Mouse (Mus musculus) stomach, embryonic 14.5 days (tissue): ENCODE results near the gene Plbd2. TPM values are rescaled to one million over a fixed set of nuclear protein-coding genes. Genes with fewer than 3 reads are reported as not detected.
A peak's percentile ranks its signal among the peaks of the same experiment; 100 is the strongest.

Source experiments
- ATAC-seq: fragments of 200-750 bp; cut with Nextera tagmentation; 2 replicates; pipeline ENCODE4 v1.8.0; 2017; ENCODE audit warnings: low read depth, moderate TSS enrichment; ENCODE audit not compliant: insufficient number of reproducible peaks, insufficient read depth, low FRiP score
- H3K27ac ChIP-seq: fragments of 300-500 bp; sonication (generic); 2 replicates; pipeline ENCODE4 v1.5.1; 2014; ENCODE audit warnings: mild to moderate bottlenecking, low read length, moderate library complexity, mixed read lengths
- H3K27me3 ChIP-seq: fragments of 300-500 bp; sonication (generic); 2 replicates; pipeline ENCODE4 v1.6.1; 2014; ENCODE audit warnings: low read length, control low read depth, mixed read lengths; ENCODE audit not compliant: control insufficient read depth, insufficient read depth
- H3K36me3 ChIP-seq: fragments of 300-500 bp; sonication (generic); 2 replicates; pipeline ENCODE4 v1.6.1; 2014; ENCODE audit warnings: mild to moderate bottlenecking, control low read depth, low read length, moderate library complexity, mixed read lengths; ENCODE audit not compliant: control insufficient read depth, insufficient read depth
- H3K4me1 ChIP-seq: fragments of 300-500 bp; sonication (generic); 2 replicates; pipeline ENCODE4 v1.6.1; 2014; ENCODE audit warnings: low read length, control low read depth, mixed read lengths; ENCODE audit not compliant: control insufficient read depth, insufficient read depth
- H3K4me2 ChIP-seq: fragments of 300-500 bp; sonication (generic); replicated peaks from 2 replicates; pipeline ENCODE4 v1.6.1; 2014; ENCODE audit warnings: low read depth, low read length, control low read depth
- H3K4me3 ChIP-seq: fragments of 300-500 bp; sonication (generic); 2 replicates; pipeline ENCODE4 v1.5.1; 2014; ENCODE audit warnings: low read depth, low read length, control low read depth
- H3K9ac ChIP-seq: fragments of 300-500 bp; sonication (generic); replicated peaks from 2 replicates; pipeline ENCODE4 v1.6.1; 2014; ENCODE audit warnings: low read depth, mild to moderate bottlenecking, control low read depth, low read length, moderate library complexity, mixed read lengths
- H3K9me3 ChIP-seq: fragments of 300-500 bp; sonication (generic); 2 replicates; pipeline ENCODE4 v1.6.1; 2016; ENCODE audit warnings: low read depth, low read length, control low read depth; ENCODE audit not compliant: control insufficient read depth
- WGBS: fragments of 180-500 bp; shearing (Covaris S2); extraction: QIAGEN DNeasy Blood & Tissue Kit; methylation state at CpG from one replicate; pipeline ENCODE4 v1.1.7; 2014; 5-methylcytosine and 5-hydroxymethylcytosine counted together
- polyA plus RNA-seq: library from polyadenylated mRNA; unstranded; fragments of >200 nt; fragmentation: Nextera tagmentation; extraction: Ambion mirVana; gene quantifications from 2 replicates; pipeline ENCODE4 v1.2.1, GENCODE M21; 2014

Gene Plbd2
- 39.6 and 40.2 TPM in 2 replicates for polyA plus RNA-seq

GRCm38 (mm10) chr5:120503144-120503795, at the start of gene Plbd2:
TSS of gene Plbd2 (minus strand) at chr5:120503625.
- no peak within 1 kb of the TSS for H3K27ac ChIP-seq
- H3K27me3 ChIP-seq = no peaks in the 10 kb centered on the region
- WGBS = 1% methylated on average over 52 of the region's 55 CpGs
- H3K9me3 ChIP-seq = no peaks in the 10 kb centered on the region
- no peaks in the 10 kb centered on the region for H3K36me3 ChIP-seq
- peak within 1 kb of the TSS; percentile 85 for H3K9ac ChIP-seq
- H3K4me2 ChIP-seq = peak within 1 kb of the TSS; percentile 93
- peaks cover 6% of the 10 kb centered on the region for H3K4me1 ChIP-seq
- peak within 1 kb of the TSS; percentile 89 for H3K4me3 ChIP-seq
- ATAC-seq = peak; percentile 56; the same call in 1 of the 2 replicates

GRCm38 (mm10) chr5:120550673-120551072, 47.2 kb upstream of the Plbd2 start:
- Histone ChIP-seq H3K9ac (no peak overlapping the region), H3K27me3 (no peaks in the 10 kb centered on the region), H3K36me3 (peaks cover 17% of the 10 kb centered on the region), H3K27ac (no peak overlapping the region), H3K4me1 (0 out of 2 replicates have a peak, but pooled peaks cover 4% of the 10 kb centered on the region), H3K9me3 (no peaks in the 10 kb centered on the region), H3K4me2 (no peak overlapping the region), H3K4me3 (no peak overlapping the region)
- no peak for ATAC-seq
- WGBS = 94% methylated on average over 5 of the region's 5 CpGs

- Histone ChIP-seq H3K27me3 (no peaks in the 10 kb centered on the region), H3K9ac (no peak overlapping the region), H3K36me3 (peaks cover 17% of the 10 kb centered on the region), H3K9me3 (no peaks in the 10 kb centered on the region), H3K27ac (no peak overlapping the region), H3K4me2 (no peak overlapping the region), H3K4me1 (0 out of 2 replicates have a peak, but pooled peaks cover 4% of the 10 kb centered on the region), H3K4me3 (no peak overlapping the region)
- no peak for ATAC-seq
- WGBS = 82% methylated on average over 5 of the region's 5 CpGs
Observed at GRCm38 (mm10) chr5:120550137-120550536, 46.7 kb upstream of the Plbd2 start.

- 0 out of 2 replicates have a peak, but pooled peaks cover 4% of the 10 kb centered on the region for H3K4me1 ChIP-seq
- H3K27me3 ChIP-seq = no peaks in the 10 kb centered on the region
- WGBS = 67% methylated on average over 11 of the region's 11 CpGs
- no peak for ATAC-seq
- H3K27ac ChIP-seq = no peak overlapping the region
- no peak overlapping the region for H3K9ac ChIP-seq
- no peak overlapping the region for H3K4me3 ChIP-seq
- peaks cover 10% of the 10 kb centered on the region for H3K36me3 ChIP-seq
- H3K4me2 ChIP-seq = no peak overlapping the region
- H3K9me3 ChIP-seq = no peaks in the 10 kb centered on the region
Observed at GRCm38 (mm10) chr5:120548236-120548850, 44.9 kb upstream of the Plbd2 start.

GRCm38 (mm10) chr5:120536632-120537031, 33.2 kb upstream of the Plbd2 start:
- H3K27ac ChIP-seq = no peak overlapping the region
- H3K4me3 ChIP-seq = no peak overlapping the region
- H3K4me2 ChIP-seq = no peak overlapping the region
- peaks cover 10% of the 10 kb centered on the region for H3K36me3 ChIP-seq
- no peak overlapping the region for H3K9ac ChIP-seq
- no peak for ATAC-seq
- H3K27me3 ChIP-seq = no peaks in the 10 kb centered on the region
- H3K9me3 ChIP-seq = no peaks in the 10 kb centered on the region
- 74% methylated on average over 5 of the region's 5 CpGs for WGBS
- H3K4me1 ChIP-seq = 0 out of 2 replicates have a peak, but pooled peaks cover 5% of the 10 kb centered on the region

GRCm38 (mm10) chr5:120536046-120536445, 32.6 kb upstream of the Plbd2 start:
- H3K4me2 ChIP-seq = no peak overlapping the region
- H3K27ac ChIP-seq = peak overlapping the region; percentile 15; the same call in 1 of the 2 replicates
- 90% methylated on average over 13 of the region's 13 CpGs for WGBS
- H3K9ac ChIP-seq = no peak overlapping the region
- no peak for ATAC-seq
- H3K9me3 ChIP-seq = no peaks in the 10 kb centered on the region
- H3K36me3 ChIP-seq = peaks cover 10% of the 10 kb centered on the region
- 0 out of 2 replicates have a peak, but pooled peaks cover 5% of the 10 kb centered on the region for H3K4me1 ChIP-seq
- H3K4me3 ChIP-seq = no peak overlapping the region
- H3K27me3 ChIP-seq = no peaks in the 10 kb centered on the region

- no peak overlapping the region for H3K9ac ChIP-seq
- H3K4me3 ChIP-seq = no peak overlapping the region
- no peak overlapping the region for H3K4me2 ChIP-seq
- 48% methylated on average over 2 of the region's 2 CpGs for WGBS
- H3K4me1 ChIP-seq = 0 out of 2 replicates have a peak, but pooled peaks cover 5% of the 10 kb centered on the region
- H3K27ac ChIP-seq = peak overlapping the region; percentile 58; the same call in 1 of the 2 replicates
- H3K9me3 ChIP-seq = no peaks in the 10 kb centered on the region
- peaks cover 7% of the 10 kb centered on the region for H3K36me3 ChIP-seq
- 0 out of 2 replicates have a peak, but pooled peaks have one; percentile 15 for ATAC-seq
- H3K27me3 ChIP-seq = no peaks in the 10 kb centered on the region
Observed at GRCm38 (mm10) chr5:120534686-120535075, 31.3 kb upstream of the Plbd2 start.

- 67% methylated on average over 14 of the region's 15 CpGs for WGBS
- H3K9ac ChIP-seq = no peak overlapping the region
Observed at GRCm38 (mm10) chr5:120534071-120534685, 30.8 kb upstream of the Plbd2 start.

More at GRCm38 (mm10) chr5:120534071-120534685, 30.8 kb upstream of the Plbd2 start:
- no peaks in the 10 kb centered on the region for H3K27me3 ChIP-seq
- H3K36me3 ChIP-seq = peaks cover 4% of the 10 kb centered on the region
- H3K9me3 ChIP-seq = no peaks in the 10 kb centered on the region
- H3K4me1 ChIP-seq = 0 out of 2 replicates have a peak, but pooled peaks cover 5% of the 10 kb centered on the region
- no peak for ATAC-seq
- H3K4me3 ChIP-seq = no peak overlapping the region
- H3K4me2 ChIP-seq = no peak overlapping the region
- peak overlapping the region; percentile 58; the same call in 1 of the 2 replicates for H3K27ac ChIP-seq
